8 mouse cellular contexts compared by ENCODE assay signal in the genomic region with DNA sequence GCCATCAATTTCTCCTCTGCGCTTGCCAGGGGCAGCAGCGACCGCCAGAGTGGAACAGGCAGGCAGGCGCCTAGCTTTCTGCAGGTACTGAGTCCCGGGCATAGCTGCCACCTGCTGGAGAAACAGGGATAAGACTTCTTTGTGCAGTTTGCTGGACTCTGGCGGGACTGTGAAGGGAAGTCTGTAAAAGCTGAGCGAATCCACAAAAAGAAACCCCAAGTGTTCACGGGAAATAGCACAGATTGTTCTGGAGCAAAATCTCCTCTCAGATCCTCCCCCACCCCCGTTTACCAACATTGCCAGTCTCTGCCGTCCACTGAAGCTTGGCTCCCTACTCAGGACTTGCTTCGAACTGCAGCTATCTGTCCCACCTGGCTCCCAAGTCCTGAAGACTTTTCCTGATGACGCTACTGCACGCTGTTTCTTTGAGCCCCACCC. TPM values are rescaled to one million over a fixed set of nuclear protein-coding genes. Genes with fewer than 3 reads are reported as not detected.
A peak's percentile ranks its signal among the peaks of the same experiment; 100 is the strongest.
DNase-seq lines count a peak whose midpoint lies in the region; ATAC-seq lines count a peak whose summit lies in the region.

No protein-coding gene starts in this region.

- H3K27me3 ChIP-seq in intestine, embryonic 14.5 days (replicated peaks; ENCODE audit: control insufficient read depth, insufficient read depth, low read length): 0 out of 2 replicates have a peak, but pooled peaks cover 2% of the 10 kb centered on the region
- H3K27me3 ChIP-seq in midbrain, embryonic 11.5 days (ENCODE audit: control insufficient read depth, insufficient read depth, low read length): peaks cover 7% of the 10 kb centered on the region; the same call in 1 of the 2 replicates

- peak; percentile 64 to 66 for DNase-seq in adrenal gland, adult 18-20 months (ENCODE audit: low spot score in 2 of 2)
- peak; percentile 85 for DNase-seq in embryo, embryonic 10 days (ENCODE audit: low spot score)
- DNase-seq in gastrocnemius, postnatal 14 days: peak; percentile 66
- peak; percentile 85 for DNase-seq in intestine, embryonic 14.5 days (ENCODE audit: low spot score)
- DNase-seq in left cerebral cortex, postnatal 4 days: peak; percentile 83
- DNase-seq in midbrain, embryonic 11.5 days (ENCODE audit: low spot score, missing footprints): peak; percentile 95
- DNase-seq in right cerebral cortex, postnatal 36 days (ENCODE audit: low spot score in 2 of 2): peak; percentile 61 to 82

- H3K9ac ChIP-seq in intestine, embryonic 14.5 days (ENCODE audit: low read length): peak overlapping the region; percentile 39
- H3K9ac ChIP-seq in midbrain, embryonic 11.5 days (ENCODE audit: low read length): no peak overlapping the region

- H3K27ac ChIP-seq in intestine, embryonic 14.5 days (ENCODE audit: low read depth): no peak overlapping the region
- H3K27ac ChIP-seq in midbrain, embryonic 11.5 days (ENCODE audit: low read depth, low read length): no peak overlapping the region

- no peaks in the 10 kb centered on the region for H3K36me3 ChIP-seq in intestine, embryonic 14.5 days (ENCODE audit: control insufficient read depth, insufficient read depth, low read length)
- H3K36me3 ChIP-seq in midbrain, embryonic 11.5 days (ENCODE audit: control insufficient read depth, insufficient read depth, low read length): no peaks in the 10 kb centered on the region

- 1% methylated on average over 13 of the region's 13 CpGs for WGBS in intestine, embryonic 14.5 days
- WGBS in midbrain, embryonic 11.5 days: 7% methylated on average over 13 of the region's 13 CpGs

- peak overlapping the region; percentile 26; the same call in 1 of the 2 replicates for H3K4me3 ChIP-seq in intestine, embryonic 14.5 days (ENCODE audit: low read depth, low read length)
- no peak overlapping the region for H3K4me3 ChIP-seq in midbrain, embryonic 11.5 days (ENCODE audit: low read depth, low read length)

- peak; percentile 77; the same call in 1 of the 2 replicates for ATAC-seq in intestine, embryonic 14.5 days (replicated peaks; ENCODE audit: low FRiP score, low TSS enrichment, low read depth)
- ATAC-seq in midbrain, embryonic 11.5 days (ENCODE audit: low FRiP score): peak; percentile 73
- no peak for ATAC-seq in inflammation-experienced regulatory T-cells, adult 6 months

- no peaks in the 10 kb centered on the region for H3K4me1 ChIP-seq in intestine, embryonic 14.5 days (replicated peaks; ENCODE audit: control insufficient read depth, insufficient read depth, low read length)
- H3K4me1 ChIP-seq in midbrain, embryonic 11.5 days (ENCODE audit: control insufficient read depth, insufficient read depth, low read length): peaks cover 9% of the 10 kb centered on the region

- peak overlapping the region; percentile 58 for H3K4me2 ChIP-seq in intestine, embryonic 14.5 days (ENCODE audit: low read length)
- H3K4me2 ChIP-seq in midbrain, embryonic 11.5 days: peak overlapping the region; percentile 22; the same call in 1 of the 2 replicates

- intact Hi-C loops in gastrocnemius, postnatal 14 days (cut with DNase I; ENCODE audit: low total_unique reads): no loop called here
- intact Hi-C loops in left cerebral cortex, postnatal 4 days (cut with DNase I): no loop called here

- no peaks in the 10 kb centered on the region for H3K9me3 ChIP-seq in intestine, embryonic 14.5 days (ENCODE audit: control insufficient read depth, low read length)
- no peaks in the 10 kb centered on the region for H3K9me3 ChIP-seq in midbrain, embryonic 11.5 days (ENCODE audit: control insufficient read depth, low read length)

RNA-seq across cellular contexts. Expression of gene Celf6, which starts 7.2 kb away (rescaled TPM):
- total RNA-seq in adrenal gland, adult 18-20 months (2021): 1 to 10 TPM; 5.0 to 5.7 TPM
- total RNA-seq in gastrocnemius, postnatal 14 days (2021): not detected
- 3.3 and 4.3 TPM in 2 replicates for polyA plus RNA-seq in intestine, embryonic 14.5 days (2014; fragmentation: Nextera tagmentation; extraction: Ambion mirVana)
- total RNA-seq in left cerebral cortex, postnatal 4 days (2021): 10 to 100 TPM; 43.6 to 44.8 TPM
- polyA plus RNA-seq in midbrain, embryonic 11.5 days (2014; fragmentation: Nextera tagmentation; extraction: Ambion mirVana): 8.5 and 8.7 TPM in 2 replicates
- not detected for polyA plus RNA-seq in inflammation-experienced regulatory T-cells, adult 6 months (2017; shearing (Covaris generic))

RNA-seq across cellular contexts. Expression of gene Parp6, which starts 32.2 kb away (rescaled TPM):
- 10 to 100 TPM; 27.7 to 35.8 TPM for total RNA-seq in adrenal gland, adult 18-20 months (2021)
- total RNA-seq in gastrocnemius, postnatal 14 days (2021): 10 to 100 TPM; 12.3 to 13.8 TPM
- 35.3 and 36.9 TPM in 2 replicates for polyA plus RNA-seq in intestine, embryonic 14.5 days (2014; fragmentation: Nextera tagmentation; extraction: Ambion mirVana)
- total RNA-seq in left cerebral cortex, postnatal 4 days (2021): 100 to 1,000 TPM; 199 to 208 TPM
- 90.8 and 91.7 TPM in 2 replicates for polyA plus RNA-seq in midbrain, embryonic 11.5 days (2014; fragmentation: Nextera tagmentation; extraction: Ambion mirVana)
- 10 to 100 TPM; 17.2 to 62.5 (median 46.8) TPM for polyA plus RNA-seq in inflammation-experienced regulatory T-cells, adult 6 months (2017; shearing (Covaris generic))

RNA-seq across cellular contexts. Expression of gene Tmem202, which starts 45.2 kb away (rescaled TPM):
- total RNA-seq in adrenal gland, adult 18-20 months (2021): 1 to 10 TPM; 2.9 to 3.1 TPM
- total RNA-seq in gastrocnemius, postnatal 14 days (2021): under 1 TPM; 0.42 to 0.43 TPM
- polyA plus RNA-seq in intestine, embryonic 14.5 days (2014; fragmentation: Nextera tagmentation; extraction: Ambion mirVana): not detected in 2 replicates
- total RNA-seq in left cerebral cortex, postnatal 4 days (2021): 1 to 10 TPM; 2.2 to 2.3 TPM
- polyA plus RNA-seq in midbrain, embryonic 11.5 days (2014; fragmentation: Nextera tagmentation; extraction: Ambion mirVana): 0.19 TPM in 1 of 2 replicates, not detected in the other
- not detected for polyA plus RNA-seq in inflammation-experienced regulatory T-cells, adult 6 months (2017; shearing (Covaris generic))

RNA-seq across cellular contexts. Expression of gene Hexa, which starts 45.5 kb away (rescaled TPM):
- total RNA-seq in adrenal gland, adult 18-20 months (2021): 100 to 1,000 TPM; 110 to 154 TPM
- total RNA-seq in gastrocnemius, postnatal 14 days (2021): 10 to 100 TPM; 21.2 to 22.4 TPM
- polyA plus RNA-seq in intestine, embryonic 14.5 days (2014; fragmentation: Nextera tagmentation; extraction: Ambion mirVana): 79.2 and 86.3 TPM in 2 replicates
- 10 to 100 TPM; 31.4 to 33.0 TPM for total RNA-seq in left cerebral cortex, postnatal 4 days (2021)
- 50.7 and 53.3 TPM in 2 replicates for polyA plus RNA-seq in midbrain, embryonic 11.5 days (2014; fragmentation: Nextera tagmentation; extraction: Ambion mirVana)
- polyA plus RNA-seq in inflammation-experienced regulatory T-cells, adult 6 months (2017; shearing (Covaris generic)): 10 to 100 TPM; 15.6 to 38.7 (median 37.6) TPM

Comparison
In these comparisons a context has a peak if more than half of its experiments do, and no peak if none do; other contexts are left out.
1. RNA of gene Celf6, which starts 7.2 kb away (total RNA-seq): 43.6 to 44.8 TPM in left cerebral cortex, postnatal 4 days; 5.0 to 5.7 TPM in adrenal gland, adult 18-20 months and not detected in gastrocnemius, postnatal 14 days; every median in the first group is over 4 times any median in the second.
2. RNA of gene Parp6, which starts 32.2 kb away (total RNA-seq): 199 to 208 TPM in left cerebral cortex, postnatal 4 days; 27.7 to 35.8 TPM in adrenal gland, adult 18-20 months and 12.3 to 13.8 TPM in gastrocnemius, postnatal 14 days; every median in the first group is over 4 times any median in the second.
3. Peak in every context shown above with its lines, with median percentiles within 50 percentile points of each other: DNase-seq.